Mouse (Mus musculus): ENCODE measurements around the gene Ppp6r3.
A peak's percentile ranks its signal among the peaks of the same experiment; 100 is the strongest.

The Ppp6r3 gene

DNA sequence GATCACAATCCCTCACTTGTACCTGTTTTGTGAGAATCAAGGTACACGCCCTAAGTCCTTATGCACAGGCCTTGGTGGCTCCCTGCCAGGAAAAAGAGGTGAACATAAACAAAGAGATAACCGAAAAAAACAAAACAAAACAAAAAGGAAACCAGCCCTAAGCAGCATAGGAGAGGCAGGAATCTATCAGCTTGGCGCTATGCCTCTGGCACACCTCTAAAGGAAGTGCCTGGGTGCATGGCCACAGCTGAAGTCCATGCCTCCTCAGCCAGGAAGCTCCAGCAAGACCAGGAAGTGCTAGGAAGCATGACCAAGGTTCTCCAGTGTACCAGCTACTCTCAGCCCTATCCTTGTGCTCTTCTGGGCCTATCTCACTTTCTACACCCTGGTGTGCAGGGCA is 126.3 kb downstream of the Ppp6r3 start:
- Histone ChIP-seq H3K4me3 (replicated peaks; ENCODE audit: low read length) (no peak overlapping the region), H3K27me3 (ENCODE audit: insufficient read depth, low read length) (peaks cover 6% of the 10 kb centered on the region; the same call in 1 of the 2 replicates), H3K4me1 (replicated peaks; ENCODE audit: low read depth, low read length) (peaks cover 12% of the 10 kb centered on the region), H3K9me3 (ENCODE audit: low read length) (no peaks in the 10 kb centered on the region), H3K36me3 (ENCODE audit: insufficient read depth, low read length) (peaks cover 15% of the 10 kb centered on the region)
- TF ChIP-seq NANOG (IDR thresholded peaks at IDR 0.05; ENCODE audit: borderline replicate concordance, low read length), result no peak
- no peak for TF ChIP-seq CTCF (conservative IDR thresholded peaks at IDR 0.05; ENCODE audit: low read length)
- TF ChIP-seq POU5F1 (IDR thresholded peaks at IDR 0.05; ENCODE audit: borderline replicate concordance, low read length), result no peak

DNA sequence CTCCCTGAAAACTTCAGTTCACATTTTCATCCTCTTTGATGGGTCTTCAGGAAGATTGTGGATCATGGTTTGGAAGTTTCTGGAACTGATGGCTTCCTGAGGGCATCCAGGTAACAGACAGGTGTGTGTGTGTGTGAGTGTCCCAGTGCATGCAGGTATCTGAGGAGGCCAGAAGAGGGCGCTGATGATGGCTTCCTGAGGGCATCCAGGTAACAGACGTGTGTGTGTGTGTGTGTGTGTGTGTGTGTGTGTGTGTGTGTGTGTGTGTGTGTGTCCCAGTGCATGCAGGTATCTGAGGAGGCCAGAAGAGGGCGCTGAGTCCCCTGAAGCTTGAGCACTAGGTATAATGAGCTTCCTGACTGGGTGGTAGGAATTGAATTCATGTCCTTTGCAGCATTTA is 128.2 kb downstream of the Ppp6r3 start:
- Histone ChIP-seq H3K9me3 (ENCODE audit: low read length) (no peaks in the 10 kb centered on the region), H3K36me3 (ENCODE audit: insufficient read depth, low read length) (no peaks in the 10 kb centered on the region), H3K4me3 (replicated peaks; ENCODE audit: low read length) (no peak overlapping the region), H3K27me3 (ENCODE audit: insufficient read depth, low read length) (peaks cover 14% of the 10 kb centered on the region), H3K4me1 (replicated peaks; ENCODE audit: low read depth, low read length) (peaks cover 12% of the 10 kb centered on the region)
- no peak for TF ChIP-seq POU5F1 (IDR thresholded peaks at IDR 0.05; ENCODE audit: borderline replicate concordance, low read length)
- peak; percentile 50 for TF ChIP-seq CTCF (conservative IDR thresholded peaks at IDR 0.05; ENCODE audit: low read length)
- no peak for TF ChIP-seq NANOG (IDR thresholded peaks at IDR 0.05; ENCODE audit: borderline replicate concordance, low read length)

DNA sequence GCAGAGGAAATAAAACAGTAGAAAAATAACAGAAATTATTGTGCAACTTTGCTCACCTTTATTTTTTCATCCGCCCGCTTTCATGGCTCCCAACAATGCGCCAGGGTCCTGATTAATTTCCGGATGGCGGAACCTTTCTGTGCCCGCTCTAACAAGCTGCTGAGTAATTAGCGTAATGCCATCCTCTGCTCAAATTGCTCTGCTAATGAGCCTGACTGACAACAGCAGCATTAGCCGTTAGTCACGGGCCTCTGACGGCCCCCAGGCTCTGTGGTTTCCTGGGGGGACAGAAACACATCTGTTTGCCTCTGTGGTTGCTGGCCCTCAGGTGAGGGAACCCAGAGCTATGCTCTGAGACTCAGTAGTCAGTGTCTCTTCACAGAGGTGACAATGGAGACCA is 134.5 kb downstream of the Ppp6r3 start:
- TF ChIP-seq POU5F1 (IDR thresholded peaks at IDR 0.05; ENCODE audit: borderline replicate concordance, low read length), result no peak
- no peak for TF ChIP-seq NANOG (IDR thresholded peaks at IDR 0.05; ENCODE audit: borderline replicate concordance, low read length)
- no peak for TF ChIP-seq CTCF (conservative IDR thresholded peaks at IDR 0.05; ENCODE audit: low read length)
- no peaks in the 10 kb centered on the region for H3K9me3 ChIP-seq (ENCODE audit: low read length)
- H3K4me3 ChIP-seq (replicated peaks; ENCODE audit: low read length), result no peak overlapping the region
- H3K27me3 ChIP-seq (ENCODE audit: insufficient read depth, low read length), result peaks cover 37% of the 10 kb centered on the region
- H3K4me1 ChIP-seq (replicated peaks; ENCODE audit: low read depth, low read length), result peaks cover 16% of the 10 kb centered on the region
- H3K36me3 ChIP-seq (ENCODE audit: insufficient read depth, low read length), result no peaks in the 10 kb centered on the region

DNA sequence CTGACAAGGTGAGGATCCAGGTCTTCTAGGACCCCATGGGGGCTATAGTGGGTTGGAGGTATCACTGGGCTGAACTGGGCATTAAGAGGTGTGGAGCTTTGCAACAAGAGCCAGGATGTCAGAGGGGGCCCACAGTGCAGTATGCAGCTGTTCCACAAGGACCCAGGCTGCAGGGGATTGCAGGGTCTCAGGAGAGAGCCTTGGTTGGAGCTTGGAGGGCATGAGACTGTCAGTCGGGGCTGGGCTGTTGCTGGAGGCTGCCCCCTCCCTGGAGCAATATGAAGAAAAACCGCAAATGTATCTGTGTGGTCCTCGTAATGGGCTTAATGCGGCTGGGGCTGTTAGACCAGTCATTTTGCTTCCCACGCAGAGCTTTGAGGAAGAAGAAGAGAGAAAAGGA is 134.9 kb downstream of the Ppp6r3 start:
- H3K27me3 ChIP-seq (ENCODE audit: insufficient read depth, low read length), result peaks cover 37% of the 10 kb centered on the region
- H3K9me3 ChIP-seq (ENCODE audit: low read length), result no peaks in the 10 kb centered on the region
- no peaks in the 10 kb centered on the region for H3K36me3 ChIP-seq (ENCODE audit: insufficient read depth, low read length)
- H3K4me3 ChIP-seq (replicated peaks; ENCODE audit: low read length), result no peak overlapping the region
- H3K4me1 ChIP-seq (replicated peaks; ENCODE audit: low read depth, low read length), result peaks cover 20% of the 10 kb centered on the region
- TF ChIP-seq POU5F1 (IDR thresholded peaks at IDR 0.05; ENCODE audit: borderline replicate concordance, low read length) (no peak), CTCF (conservative IDR thresholded peaks at IDR 0.05; ENCODE audit: low read length) (no peak), NANOG (IDR thresholded peaks at IDR 0.05; ENCODE audit: borderline replicate concordance, low read length) (no peak)

DNA sequence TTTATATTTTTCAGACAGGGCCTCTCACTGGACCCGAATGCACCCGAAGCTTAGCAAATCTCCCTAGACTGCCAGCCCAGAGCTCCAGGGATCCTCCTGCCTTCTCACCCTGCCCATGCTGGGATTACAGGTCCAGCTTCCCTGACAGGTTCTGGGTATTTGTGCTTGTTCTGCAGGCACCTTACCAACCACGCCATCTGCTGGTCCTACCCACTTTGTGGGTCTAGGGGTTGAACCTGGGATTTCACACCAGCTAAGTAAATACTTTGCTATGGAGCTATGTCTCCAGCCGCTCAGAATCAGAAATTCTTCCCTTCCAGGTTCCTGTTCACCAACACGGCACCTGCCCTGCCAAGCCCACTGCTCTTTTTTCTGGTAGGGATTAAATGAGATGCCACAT is 137.6 kb downstream of the Ppp6r3 start:
- Histone ChIP-seq H3K4me3 (replicated peaks; ENCODE audit: low read length) (no peak overlapping the region), H3K36me3 (ENCODE audit: insufficient read depth, low read length) (no peaks in the 10 kb centered on the region), H3K4me1 (replicated peaks; ENCODE audit: low read depth, low read length) (peaks cover 45% of the 10 kb centered on the region), H3K27me3 (ENCODE audit: insufficient read depth, low read length) (peaks cover 44% of the 10 kb centered on the region), H3K9me3 (ENCODE audit: low read length) (no peaks in the 10 kb centered on the region)
- TF ChIP-seq NANOG (IDR thresholded peaks at IDR 0.05; ENCODE audit: borderline replicate concordance, low read length) (no peak), CTCF (conservative IDR thresholded peaks at IDR 0.05; ENCODE audit: low read length) (no peak), POU5F1 (IDR thresholded peaks at IDR 0.05; ENCODE audit: borderline replicate concordance, low read length) (no peak)

DNA sequence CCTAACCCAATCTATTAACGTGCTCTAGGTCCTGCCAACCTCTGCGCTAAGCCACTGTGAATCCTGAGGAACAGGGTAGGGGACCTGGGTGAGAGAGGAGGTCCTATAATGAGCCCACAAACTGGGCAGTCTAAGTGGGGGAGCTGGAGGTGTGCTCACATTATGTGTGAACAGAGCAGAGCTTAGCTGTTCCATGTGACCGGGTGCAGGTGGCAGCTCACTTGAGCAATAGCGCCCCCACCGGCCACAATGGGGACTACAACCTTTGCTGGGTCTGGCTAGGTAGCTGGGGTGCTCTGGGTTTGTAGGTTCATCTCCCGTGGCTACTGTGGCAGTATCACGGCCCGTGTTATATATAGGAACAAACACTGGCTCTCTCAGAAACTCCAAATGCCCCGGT is 138.7 kb downstream of the Ppp6r3 start:
- H3K27me3 ChIP-seq (ENCODE audit: insufficient read depth, low read length), result peaks cover 41% of the 10 kb centered on the region
- H3K9me3 ChIP-seq (ENCODE audit: low read length), result no peaks in the 10 kb centered on the region
- no peaks in the 10 kb centered on the region for H3K36me3 ChIP-seq (ENCODE audit: insufficient read depth, low read length)
- peaks cover 47% of the 10 kb centered on the region for H3K4me1 ChIP-seq (replicated peaks; ENCODE audit: low read depth, low read length)
- TF ChIP-seq CTCF (conservative IDR thresholded peaks at IDR 0.05; ENCODE audit: low read length) (peak; percentile 95), NANOG (IDR thresholded peaks at IDR 0.05; ENCODE audit: borderline replicate concordance, low read length) (no peak), POU5F1 (IDR thresholded peaks at IDR 0.05; ENCODE audit: borderline replicate concordance, low read length) (no peak)
- H3K4me3 ChIP-seq (replicated peaks; ENCODE audit: low read length), result 0 out of 2 replicates have a peak overlapping the region, but pooled peaks have one; percentile 18

DNA sequence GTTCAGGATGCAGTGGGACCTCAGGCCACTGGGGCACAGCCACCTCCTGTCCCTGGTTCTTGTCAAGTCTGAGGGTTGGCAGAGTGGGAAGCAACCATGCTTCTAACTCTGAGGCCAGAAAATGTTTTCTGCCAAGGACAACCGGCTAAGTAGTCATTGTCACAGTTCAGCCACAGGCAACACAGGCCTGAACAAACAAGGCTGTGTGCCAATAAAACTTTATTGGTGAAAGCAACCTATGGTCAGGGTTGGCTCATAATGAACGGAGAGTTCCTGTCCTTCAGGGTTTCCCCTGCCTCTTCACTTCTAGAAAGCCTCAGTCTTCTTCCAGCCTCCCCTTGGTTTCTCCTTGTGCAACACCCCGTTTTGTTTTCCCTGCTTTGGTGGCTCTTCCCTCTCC is 139.7 kb downstream of the Ppp6r3 start:
- Histone ChIP-seq H3K4me1 (replicated peaks; ENCODE audit: low read depth, low read length) (peaks cover 52% of the 10 kb centered on the region), H3K27me3 (ENCODE audit: insufficient read depth, low read length) (peaks cover 41% of the 10 kb centered on the region), H3K9me3 (ENCODE audit: low read length) (no peaks in the 10 kb centered on the region), H3K4me3 (replicated peaks; ENCODE audit: low read length) (0 out of 2 replicates have a peak overlapping the region, but pooled peaks have one; percentile 20), H3K36me3 (ENCODE audit: insufficient read depth, low read length) (no peaks in the 10 kb centered on the region)
- TF ChIP-seq POU5F1 (IDR thresholded peaks at IDR 0.05; ENCODE audit: borderline replicate concordance, low read length) (no peak), CTCF (conservative IDR thresholded peaks at IDR 0.05; ENCODE audit: low read length) (no peak), NANOG (IDR thresholded peaks at IDR 0.05; ENCODE audit: borderline replicate concordance, low read length) (no peak)

DNA sequence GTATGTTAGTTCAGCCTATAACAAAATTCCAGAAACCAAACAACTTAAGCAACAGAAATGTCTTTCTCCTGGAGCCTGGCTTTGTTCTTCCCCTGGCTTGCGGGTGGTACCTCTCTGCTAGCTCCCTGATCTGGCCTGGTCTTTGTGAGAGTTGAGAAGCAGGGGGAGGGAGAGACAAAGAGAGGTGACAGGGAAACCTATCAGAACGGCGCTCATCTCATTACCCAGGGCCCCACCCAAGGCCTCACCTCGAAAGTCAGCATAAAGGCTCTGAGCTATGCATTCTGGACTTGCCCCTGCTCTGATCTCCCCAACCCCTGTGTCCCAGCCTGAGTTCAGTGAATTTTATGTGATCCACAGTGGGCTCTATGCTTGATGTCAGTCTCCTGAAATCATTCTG is 140.9 kb downstream of the Ppp6r3 start:
- no peaks in the 10 kb centered on the region for H3K36me3 ChIP-seq (ENCODE audit: insufficient read depth, low read length)
- peak overlapping the region; percentile 20; the same call in 1 of the 2 replicates for H3K4me3 ChIP-seq (replicated peaks; ENCODE audit: low read length)
- peaks cover 61% of the 10 kb centered on the region for H3K4me1 ChIP-seq (replicated peaks; ENCODE audit: low read depth, low read length)
- H3K27me3 ChIP-seq (ENCODE audit: insufficient read depth, low read length), result peaks cover 31% of the 10 kb centered on the region
- no peaks in the 10 kb centered on the region for H3K9me3 ChIP-seq (ENCODE audit: low read length)
- TF ChIP-seq NANOG (IDR thresholded peaks at IDR 0.05; ENCODE audit: borderline replicate concordance, low read length) (no peak), POU5F1 (IDR thresholded peaks at IDR 0.05; ENCODE audit: borderline replicate concordance, low read length) (no peak), CTCF (conservative IDR thresholded peaks at IDR 0.05; ENCODE audit: low read length) (no peak)

DNA sequence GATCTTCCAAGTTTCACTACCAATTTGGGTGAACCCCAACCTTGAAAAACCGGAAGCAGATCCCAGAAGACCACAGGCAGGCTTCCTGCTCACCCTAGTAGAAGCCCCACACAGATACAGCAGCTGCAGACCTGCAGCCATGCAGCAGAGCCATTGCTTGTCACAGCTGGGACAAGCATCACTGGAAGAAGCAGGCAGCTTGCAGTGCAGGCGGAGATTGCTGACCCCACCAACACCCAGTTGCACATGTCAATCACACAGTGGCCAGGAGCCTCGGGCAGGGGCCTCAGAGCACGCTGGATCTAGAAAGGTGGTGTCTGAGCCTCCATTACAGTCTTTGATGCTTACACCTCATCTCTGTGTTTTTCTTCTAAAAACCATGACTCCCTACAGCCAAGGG is 141.4 kb downstream of the Ppp6r3 start:
- Histone ChIP-seq H3K4me1 (replicated peaks; ENCODE audit: low read depth, low read length) (peaks cover 66% of the 10 kb centered on the region), H3K27me3 (ENCODE audit: insufficient read depth, low read length) (peaks cover 26% of the 10 kb centered on the region), H3K4me3 (replicated peaks; ENCODE audit: low read length) (0 out of 2 replicates have a peak overlapping the region, but pooled peaks have one; percentile 20), H3K9me3 (ENCODE audit: low read length) (no peaks in the 10 kb centered on the region), H3K36me3 (ENCODE audit: insufficient read depth, low read length) (no peaks in the 10 kb centered on the region)
- no peak for TF ChIP-seq NANOG (IDR thresholded peaks at IDR 0.05; ENCODE audit: borderline replicate concordance, low read length)
- TF ChIP-seq POU5F1 (IDR thresholded peaks at IDR 0.05; ENCODE audit: borderline replicate concordance, low read length), result no peak
- no peak for TF ChIP-seq CTCF (conservative IDR thresholded peaks at IDR 0.05; ENCODE audit: low read length)

Measured in E14TG2a.4 (cell line).